Mouse (Mus musculus): ENCODE data around the gene Aknad1.

- TF ChIP-seq CTCF (IDR thresholded peaks at IDR 0.05; ENCODE audit: insufficient read depth, low read depth, low read length) (no peak), POLR2A (IDR thresholded peaks at IDR 0.05; ENCODE audit: insufficient read depth, low read depth, low read length) (no peak)
Measured at GRCm38 (mm10) chr3:108765476-108765875, 26.0 kb downstream of the Aknad1 start.

All from olfactory bulb, adult 2 months (tissue).